Mouse (Mus musculus) thymus, postnatal 14 days (tissue): ENCODE data around the gene Arhgap21.

Source experiments
- DNase-seq: peaks from one replicate; pipeline ENCODE4 v3.0.0; 2021

Gene Arhgap21

DNA sequence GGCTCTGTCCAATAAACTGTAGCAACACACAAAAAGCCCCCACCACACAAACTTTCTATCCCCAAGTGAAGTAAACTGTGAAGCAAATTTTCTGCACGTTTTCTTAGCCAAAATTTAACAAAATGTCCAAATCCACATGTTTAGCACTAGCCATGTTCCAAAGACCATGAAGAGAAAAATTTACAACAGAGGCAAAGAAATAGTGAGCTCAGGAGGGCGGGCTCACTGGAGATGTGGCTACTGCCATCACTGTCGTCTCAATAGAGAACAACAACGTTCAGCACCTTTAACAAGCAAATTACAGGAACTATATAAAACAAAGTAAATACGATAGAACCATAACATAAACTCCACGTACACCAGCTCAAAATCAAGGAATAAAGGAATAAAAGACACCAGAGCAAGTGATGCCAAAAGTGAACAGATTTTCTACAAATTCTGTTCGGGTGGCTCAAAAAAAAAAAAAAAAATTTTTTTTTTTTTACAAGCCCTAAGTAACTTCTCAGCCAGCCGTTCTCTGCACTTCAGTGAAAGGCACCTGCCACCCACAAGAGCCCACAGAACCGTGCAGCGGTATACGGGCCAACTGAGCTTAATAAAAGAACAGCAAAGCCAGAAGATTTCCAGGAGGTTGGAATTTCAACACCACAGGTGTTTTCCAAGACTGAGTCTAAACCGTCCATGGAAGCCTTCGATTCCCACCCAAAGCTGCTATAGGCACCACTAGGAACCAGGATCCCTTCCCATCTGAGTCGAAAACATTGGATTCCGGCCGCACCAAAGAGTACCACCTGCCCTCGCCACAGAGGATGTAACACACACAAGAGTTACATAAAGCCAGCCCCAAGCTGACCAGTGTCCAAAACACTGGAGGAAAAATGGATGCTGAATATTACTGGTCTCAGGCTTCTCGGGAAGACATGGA, 2.2 kb downstream of the Arhgap21 start:
- no peak for DNase-seq

GRCm38 (mm10) chr2:20965361-20965760, 3.3 kb downstream of the Arhgap21 start:
- no peak for DNase-seq

- DNase-seq, result no peak
These were observed 4.2 kb downstream of the Arhgap21 start for GRCm38 (mm10) chr2:20964461-20964860.

DNA sequence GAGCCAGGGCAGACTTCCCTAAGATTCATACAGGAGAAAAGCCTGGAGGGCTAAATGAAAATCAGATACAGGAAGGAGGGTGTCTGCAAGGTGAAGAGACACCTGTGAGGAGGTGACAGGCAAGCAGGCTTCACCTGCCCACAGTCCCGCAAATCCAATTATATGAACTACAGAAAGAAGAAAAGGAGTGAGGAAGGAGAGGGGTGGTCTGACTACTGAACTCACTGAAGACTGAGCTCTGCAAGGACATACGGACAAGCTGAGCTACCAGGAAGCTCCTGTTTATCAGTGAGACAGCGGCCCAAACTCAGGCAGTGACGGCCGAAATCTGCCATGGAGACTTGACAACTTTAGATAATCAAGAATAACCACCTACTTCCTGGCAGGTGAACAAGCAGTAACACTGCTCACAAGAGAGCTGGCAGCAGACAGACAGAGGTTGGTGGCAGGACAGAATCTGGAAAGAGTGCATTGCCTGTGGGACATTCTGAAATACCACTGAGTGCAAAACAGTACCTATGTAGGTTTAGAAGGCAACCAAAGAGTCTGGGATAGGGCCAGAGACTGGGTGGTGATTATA, 5.4 kb downstream of the Arhgap21 start:
- DNase-seq, result no peak

DNA sequence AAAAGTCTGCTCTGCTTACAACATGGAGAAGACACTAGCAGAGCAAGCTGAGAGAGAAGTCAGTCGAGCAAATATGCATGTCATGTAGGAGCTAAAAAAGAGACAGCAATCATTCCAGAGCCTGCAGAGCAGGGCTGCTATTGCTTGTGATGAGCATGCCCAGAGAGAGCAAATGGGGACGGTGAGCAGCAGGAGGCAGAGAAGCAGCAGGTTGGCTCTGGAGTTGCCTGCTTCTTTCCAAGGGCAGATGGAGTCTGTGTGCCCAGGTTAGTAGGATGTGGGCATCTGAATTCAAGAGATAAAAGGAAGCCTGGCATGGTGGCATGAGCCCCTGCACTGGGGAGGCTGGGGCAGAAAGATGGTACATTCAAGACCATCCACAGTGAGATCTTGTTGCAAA, 6.4 kb downstream of the Arhgap21 start:
- DNase-seq, result no peak

- no peak for DNase-seq
These were observed 6.9 kb downstream of the Arhgap21 start for GRCm38 (mm10) chr2:20961825-20962224.

GRCm38 (mm10) chr2:20961295-20961694, 7.4 kb downstream of the Arhgap21 start:
- DNase-seq, result no peak

DNA sequence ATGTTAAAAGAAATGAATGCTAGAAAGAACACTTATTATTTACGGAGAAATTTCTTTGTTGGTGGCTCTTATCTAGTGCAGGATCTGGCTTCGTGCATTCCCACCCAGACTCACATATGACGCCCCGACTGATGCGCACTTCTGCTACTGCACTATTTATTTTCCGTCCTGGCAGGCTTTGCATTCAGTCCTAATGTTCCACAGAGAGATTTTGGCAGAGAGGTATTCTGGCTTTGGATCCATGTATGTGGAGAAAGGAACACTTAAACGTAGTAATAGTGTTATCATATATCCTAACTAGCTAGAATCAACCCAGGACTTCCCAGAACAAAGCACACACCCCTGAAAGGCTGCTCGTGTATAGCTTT, 8.0 kb downstream of the Arhgap21 start:
- DNase-seq, result no peak

GRCm38 (mm10) chr2:20959906-20960667, 8.6 kb downstream of the Arhgap21 start:
- no peak for DNase-seq

DNA sequence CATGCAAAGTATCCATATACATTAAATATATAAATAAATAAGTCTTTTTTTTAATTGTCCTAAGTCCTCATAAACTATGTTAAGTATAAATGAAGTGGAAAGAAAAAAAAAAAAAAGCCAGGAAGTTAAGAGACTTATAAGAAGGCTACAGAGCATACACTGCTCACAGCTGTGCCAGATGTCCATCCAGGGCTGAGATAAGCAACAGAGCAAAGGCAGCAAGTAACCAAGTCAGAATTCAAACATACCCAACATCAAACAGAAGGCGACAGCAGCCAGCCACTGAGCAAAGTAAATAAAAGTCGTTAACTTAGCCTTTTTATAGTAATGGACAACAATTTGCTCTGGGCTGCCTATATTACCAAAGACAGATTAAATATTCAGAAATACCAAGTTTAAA, 9.6 kb downstream of the Arhgap21 start:
- no peak for DNase-seq

GRCm38 (mm10) chr2:20957995-20958394, 10.7 kb downstream of the Arhgap21 start:
- no peak for DNase-seq

- no peak for DNase-seq
These were observed 12.0 kb downstream of the Arhgap21 start for GRCm38 (mm10) chr2:20956716-20957115.

DNA sequence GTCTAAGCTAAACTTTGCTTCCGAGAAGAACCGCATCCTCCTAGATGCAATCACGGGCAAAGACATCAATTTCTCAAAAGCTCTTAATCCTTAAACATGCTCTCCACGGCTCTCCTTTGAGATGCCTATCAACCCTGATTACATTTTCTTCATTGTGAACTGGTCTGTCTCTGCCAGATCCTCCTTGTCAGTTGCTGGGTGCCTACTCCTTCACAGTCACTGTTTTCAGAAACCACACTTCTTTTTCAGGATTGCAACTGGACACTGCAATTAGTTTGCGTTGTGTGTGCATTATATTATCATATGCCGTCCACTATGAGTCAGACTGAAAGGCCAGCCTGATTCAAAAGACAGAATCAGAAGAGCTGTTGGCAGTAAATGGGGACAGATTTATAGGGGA, 12.7 kb downstream of the Arhgap21 start:
- DNase-seq, result no peak

DNA sequence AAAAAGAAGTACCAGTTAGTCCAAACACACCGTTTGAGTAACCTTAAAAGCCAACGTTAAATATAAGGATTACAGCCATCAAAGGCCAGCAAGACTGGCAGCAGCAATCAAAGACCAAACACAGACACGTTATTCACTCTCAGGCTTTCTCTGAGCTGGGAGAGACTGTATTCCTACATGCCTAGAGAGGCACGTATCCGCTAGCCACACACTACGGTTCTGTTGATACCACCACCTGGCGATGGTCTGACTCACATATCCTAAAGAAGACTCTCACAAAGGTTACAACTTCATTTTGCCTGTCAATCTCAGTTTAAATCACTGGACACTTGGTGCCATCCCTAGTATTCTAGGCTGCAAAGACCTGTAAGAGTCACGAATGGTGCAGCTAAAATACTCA, 13.3 kb downstream of the Arhgap21 start:
- no peak for DNase-seq

GRCm38 (mm10) chr2:20952716-20953115, 16.0 kb downstream of the Arhgap21 start:
- no peak for DNase-seq

DNA sequence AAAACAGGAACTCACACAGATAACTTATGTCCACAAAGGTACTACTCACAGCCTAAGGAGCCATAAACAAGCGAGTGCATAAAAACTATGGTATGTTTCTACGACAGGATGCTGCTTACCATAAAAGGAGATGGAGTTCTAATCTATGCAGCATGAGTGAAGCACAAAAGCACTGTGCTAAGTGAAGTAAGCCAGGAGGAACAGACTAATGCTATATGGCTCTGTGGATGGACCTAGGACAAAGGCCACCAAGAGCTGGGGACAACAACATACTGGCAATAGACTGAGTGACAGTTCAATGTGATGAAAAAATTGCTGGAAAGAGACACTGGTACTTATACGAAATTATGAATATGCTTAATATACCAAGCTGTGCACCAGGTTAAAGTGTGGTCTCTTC, 19.5 kb downstream of the Arhgap21 start:
- DNase-seq, result no peak

DNA sequence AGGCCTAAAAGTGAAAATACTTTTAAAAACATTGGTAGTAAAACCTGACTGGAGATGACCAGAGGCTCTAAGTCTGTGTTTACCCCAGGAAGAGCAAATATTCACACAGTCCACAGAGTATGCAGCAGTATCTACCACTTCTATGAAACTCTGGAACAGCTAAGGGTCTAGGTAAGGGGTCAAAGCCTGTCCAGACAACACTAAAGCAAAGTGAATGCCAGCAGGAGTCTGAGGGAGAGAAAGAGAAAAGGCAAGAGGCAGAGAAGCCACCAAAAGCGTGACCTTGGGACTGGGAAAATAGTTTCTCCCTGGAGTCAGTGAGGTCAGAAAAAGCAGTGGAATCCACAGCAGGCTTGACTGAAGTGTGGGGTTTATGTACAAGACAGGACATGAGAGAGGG, 21.6 kb downstream of the Arhgap21 start:
- no peak for DNase-seq

- no peak for DNase-seq
These were observed 23.1 kb downstream of the Arhgap21 start for GRCm38 (mm10) chr2:20945596-20945995.

DNA sequence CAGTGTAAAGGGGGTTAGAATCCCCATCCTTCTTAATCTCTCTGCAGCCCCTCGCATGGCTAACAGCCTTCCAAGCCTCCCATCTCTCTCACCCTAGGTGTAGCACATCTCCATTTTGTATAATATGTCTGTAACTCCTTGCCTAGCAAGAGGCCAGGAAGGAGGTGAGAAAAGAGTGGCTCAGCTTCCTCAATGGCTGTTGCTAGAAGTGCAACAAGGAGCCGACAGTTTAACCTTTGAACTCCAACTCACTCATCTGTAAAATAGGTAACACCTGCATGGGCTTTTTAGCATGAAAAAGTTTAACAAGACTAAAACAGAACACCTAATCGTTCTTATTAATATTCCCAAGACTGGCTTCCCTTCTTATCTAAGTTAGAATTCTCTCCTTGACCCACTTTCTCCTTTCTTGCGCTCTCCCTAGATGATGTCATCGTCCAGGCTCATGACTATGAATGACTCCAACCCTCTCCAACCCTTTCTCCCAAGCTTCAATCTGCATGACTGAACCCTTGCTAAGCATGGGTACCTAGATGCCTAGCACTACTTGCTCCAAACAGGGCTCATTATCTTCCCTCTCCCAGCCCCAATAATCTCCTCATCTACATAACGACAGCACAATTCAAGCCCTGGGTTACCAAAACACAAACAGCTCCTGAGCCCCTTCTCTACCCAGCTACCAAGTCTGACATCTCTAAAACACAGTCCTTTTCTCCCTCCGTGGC, 24.8 kb downstream of the Arhgap21 start:
- DNase-seq, result no peak

DNA sequence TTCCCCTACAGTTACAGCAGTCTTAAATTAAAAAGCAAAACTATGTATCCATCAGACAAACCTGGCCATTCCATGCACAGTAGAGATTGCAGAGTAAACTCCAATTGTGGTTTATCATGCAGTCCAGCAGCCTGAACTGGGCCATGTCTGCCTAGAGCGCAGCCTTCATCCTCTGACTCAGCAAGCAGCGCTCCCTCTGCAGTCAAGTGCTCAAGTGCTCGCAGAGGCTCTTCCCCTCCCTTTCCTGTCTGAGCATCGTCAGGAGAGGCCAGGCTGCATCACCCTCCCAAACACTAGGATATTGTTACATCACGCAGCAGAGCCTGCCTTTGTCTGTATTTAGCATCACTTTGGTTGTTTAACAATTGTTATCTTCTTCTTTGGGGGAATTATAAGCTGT, 25.5 kb downstream of the Arhgap21 start:
- no peak for DNase-seq

DNA sequence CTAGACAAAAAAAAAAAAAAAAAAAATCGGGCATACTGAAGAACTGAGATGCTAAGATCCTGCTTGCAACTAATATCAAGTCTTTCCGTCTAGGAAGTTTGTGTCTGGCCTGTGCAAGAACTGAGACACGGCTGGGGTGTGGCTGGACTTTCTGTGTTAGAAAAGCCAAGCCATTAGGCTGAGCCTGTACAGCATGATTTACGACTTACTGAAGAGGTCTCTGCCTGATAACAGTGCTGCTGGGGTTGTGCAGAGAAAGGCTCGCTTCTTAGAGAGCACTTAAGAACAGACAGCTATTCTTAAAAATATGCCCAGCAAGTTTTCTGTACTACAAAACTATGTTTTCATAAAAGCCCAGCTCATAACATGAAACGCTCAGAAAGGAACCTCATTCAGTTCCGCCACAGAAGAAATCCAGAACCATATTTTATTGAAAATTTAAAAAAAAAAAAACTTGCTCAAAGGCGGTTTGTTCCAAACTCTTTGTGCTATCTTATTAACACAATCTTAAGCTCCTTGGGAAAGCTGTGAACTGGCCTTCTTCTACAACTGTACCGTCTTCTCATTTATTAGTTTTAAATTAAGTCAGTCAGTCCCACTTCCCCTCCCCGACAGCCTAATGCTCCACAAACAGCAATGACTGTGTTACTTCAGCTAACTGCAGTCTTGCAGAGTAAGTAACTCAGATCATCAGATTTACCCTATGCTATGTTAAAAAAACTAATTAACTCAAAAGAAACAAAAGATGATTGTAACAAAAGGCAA, 26.1 kb downstream of the Arhgap21 start:
- no peak for DNase-seq

DNA sequence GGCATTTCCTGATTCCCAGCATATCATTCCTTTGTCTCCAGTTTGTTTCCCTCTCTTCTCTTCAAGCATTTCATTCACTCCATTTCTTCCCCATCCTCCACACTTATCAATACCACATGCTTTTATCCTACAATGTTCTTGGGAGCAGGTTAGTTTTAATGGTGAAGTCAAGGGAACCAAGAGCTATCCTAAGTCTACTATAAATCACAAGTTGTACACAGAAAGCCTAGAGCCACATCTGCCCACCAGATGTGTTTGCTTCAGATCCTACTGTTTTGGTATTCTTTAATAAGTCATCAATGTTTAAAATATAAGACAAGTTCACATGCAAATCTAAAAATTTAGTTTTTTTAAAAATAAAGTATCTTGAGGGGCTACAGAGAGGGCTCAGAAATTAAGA, 27.6 kb downstream of the Arhgap21 start:
- no peak for DNase-seq
